Mouse (Mus musculus): Measurements from ENCODE around the gene 3425401B19Rik. TPM values are rescaled to one million over a fixed set of nuclear protein-coding genes. Genes with fewer than 3 reads are reported as not detected.

Gene 3425401B19Rik
- 0.10 TPM in 2 replicates for polyA plus RNA-seq (2015; fragmentation: Nextera tagmentation; extraction: Ambion mirVana)

GRCm38 (mm10) chr14:32685124-32685826, at the start of gene 3425401B19Rik:
Gene 3425401B19Rik, minus strand, starts transcription at chr14:32685293.
- no peak for ATAC-seq
- Histone ChIP-seq H3K36me3 (ENCODE audit: control insufficient read depth, insufficient read depth, low read length) (no peaks in the 10 kb centered on the region), H3K9me3 (ENCODE audit: control insufficient read depth, low read length) (no peaks in the 10 kb centered on the region), H3K9ac (ENCODE audit: low read depth, low read length) (no peak within 1 kb of the TSS), H3K27me3 (replicated peaks; ENCODE audit: control insufficient read depth, insufficient read depth, low read length) (no peaks in the 10 kb centered on the region), H3K4me3 (ENCODE audit: low read length) (no peak within 1 kb of the TSS), H3K4me1 (ENCODE audit: control insufficient read depth, insufficient read depth, low read length) (peaks cover 5% of the 10 kb centered on the region; the same call in 1 of the 2 replicates), H3K4me2 (ENCODE audit: low read depth, low read length) (peak within 1 kb of the TSS; percentile 13; the same call in 1 of the 2 replicates), H3K27ac (ENCODE audit: low read length) (no peak within 1 kb of the TSS)
- 44% methylated on average over 16 of the region's 16 CpGs for WGBS

GRCm38 (mm10) chr14:32732961-32733360, 47.9 kb upstream of the 3425401B19Rik start:
- no peak for ATAC-seq
- WGBS, result 31% methylated on average over 6 of the region's 6 CpGs
- Histone ChIP-seq H3K4me2 (ENCODE audit: low read depth, low read length) (no peak overlapping the region), H3K36me3 (ENCODE audit: control insufficient read depth, insufficient read depth, low read length) (no peaks in the 10 kb centered on the region), H3K9ac (ENCODE audit: low read depth, low read length) (no peak overlapping the region), H3K27me3 (replicated peaks; ENCODE audit: control insufficient read depth, insufficient read depth, low read length) (no peaks in the 10 kb centered on the region), H3K27ac (ENCODE audit: low read length) (no peak overlapping the region), H3K4me1 (ENCODE audit: control insufficient read depth, insufficient read depth, low read length) (no peaks in the 10 kb centered on the region), H3K9me3 (ENCODE audit: control insufficient read depth, low read length) (no peaks in the 10 kb centered on the region), H3K4me3 (ENCODE audit: low read length) (no peak overlapping the region)

DNA sequence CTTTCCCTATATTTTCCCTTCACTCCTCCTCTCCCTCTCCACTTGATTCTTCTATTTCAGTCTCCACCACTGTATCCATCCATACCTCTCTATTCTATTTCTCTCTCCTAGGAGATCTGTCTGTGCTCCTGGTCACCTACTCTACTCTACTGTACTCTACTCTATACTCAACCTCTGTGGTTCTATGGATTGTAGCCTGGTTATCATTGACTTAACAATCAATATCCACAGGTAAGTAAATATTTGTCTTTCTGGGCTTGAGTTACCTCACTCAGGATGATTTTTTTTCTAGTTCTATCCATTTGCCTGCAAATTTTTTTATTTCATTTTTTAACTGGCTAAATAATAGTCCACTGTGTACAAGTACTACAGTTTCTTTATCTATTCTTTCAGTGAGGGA, 41.8 kb upstream of the 3425401B19Rik start:
- H3K9ac ChIP-seq (ENCODE audit: low read depth, low read length), result no peak overlapping the region
- no peaks in the 10 kb centered on the region for H3K4me1 ChIP-seq (ENCODE audit: control insufficient read depth, insufficient read depth, low read length)
- no peak overlapping the region for H3K4me2 ChIP-seq (ENCODE audit: low read depth, low read length)
- no peak for ATAC-seq
- H3K27me3 ChIP-seq (replicated peaks; ENCODE audit: control insufficient read depth, insufficient read depth, low read length), result no peaks in the 10 kb centered on the region
- H3K9me3 ChIP-seq (ENCODE audit: control insufficient read depth, low read length), result no peaks in the 10 kb centered on the region
- H3K36me3 ChIP-seq (ENCODE audit: control insufficient read depth, insufficient read depth, low read length), result no peaks in the 10 kb centered on the region
- no peak overlapping the region for H3K27ac ChIP-seq (ENCODE audit: low read length)
- H3K4me3 ChIP-seq (ENCODE audit: low read length), result no peak overlapping the region

DNA sequence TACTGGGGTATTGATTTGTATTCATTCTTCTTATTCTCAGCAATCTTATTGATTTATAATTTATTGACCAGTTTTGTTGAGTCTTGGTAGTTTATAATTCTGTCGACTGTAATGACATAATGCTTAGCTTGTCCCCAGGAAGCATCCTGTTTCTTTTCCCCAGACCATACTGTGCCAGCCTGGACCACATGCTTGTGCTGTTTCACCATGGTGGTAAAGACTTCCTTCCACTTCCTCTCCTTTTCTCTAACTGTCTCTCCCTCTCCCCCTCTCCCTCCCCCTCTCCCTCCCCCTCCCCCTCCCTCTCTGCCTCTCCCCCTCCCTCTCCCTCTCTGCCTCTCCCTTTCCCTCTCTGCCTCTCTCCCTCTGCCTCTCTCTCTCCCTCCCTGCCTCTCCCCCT, 36.4 kb upstream of the 3425401B19Rik start:
- no peak overlapping the region for H3K4me2 ChIP-seq (ENCODE audit: low read depth, low read length)
- WGBS, result 40% methylated on average over 1 of the region's 1 CpGs
- ATAC-seq, result no peak

GRCm38 (mm10) chr14:32716763-32717439, 31.8 kb upstream of the 3425401B19Rik start:
- H3K4me2 ChIP-seq (ENCODE audit: low read depth, low read length), result no peak overlapping the region
- H3K27ac ChIP-seq (ENCODE audit: low read length), result no peak overlapping the region
- no peaks in the 10 kb centered on the region for H3K4me1 ChIP-seq (ENCODE audit: control insufficient read depth, insufficient read depth, low read length)
- H3K36me3 ChIP-seq (ENCODE audit: control insufficient read depth, insufficient read depth, low read length), result no peaks in the 10 kb centered on the region
- WGBS, result 80% methylated on average over 6 of the region's 6 CpGs
- no peak for ATAC-seq
- H3K27me3 ChIP-seq (replicated peaks; ENCODE audit: control insufficient read depth, insufficient read depth, low read length), result no peaks in the 10 kb centered on the region
- H3K9ac ChIP-seq (ENCODE audit: low read depth, low read length), result no peak overlapping the region
- no peak overlapping the region for H3K4me3 ChIP-seq (ENCODE audit: low read length)
- no peaks in the 10 kb centered on the region for H3K9me3 ChIP-seq (ENCODE audit: control insufficient read depth, low read length)

More for the DNA sequence above, 36.4 kb upstream of the 3425401B19Rik start:
- no peaks in the 10 kb centered on the region for H3K4me1 ChIP-seq (ENCODE audit: control insufficient read depth, insufficient read depth, low read length)
- H3K27ac ChIP-seq (ENCODE audit: low read length), result no peak overlapping the region
- no peak overlapping the region for H3K4me3 ChIP-seq (ENCODE audit: low read length)
- no peaks in the 10 kb centered on the region for H3K27me3 ChIP-seq (replicated peaks; ENCODE audit: control insufficient read depth, insufficient read depth, low read length)
- no peaks in the 10 kb centered on the region for H3K36me3 ChIP-seq (ENCODE audit: control insufficient read depth, insufficient read depth, low read length)
- H3K9ac ChIP-seq (ENCODE audit: low read depth, low read length), result no peak overlapping the region
- H3K9me3 ChIP-seq (ENCODE audit: control insufficient read depth, low read length), result no peaks in the 10 kb centered on the region

DNA sequence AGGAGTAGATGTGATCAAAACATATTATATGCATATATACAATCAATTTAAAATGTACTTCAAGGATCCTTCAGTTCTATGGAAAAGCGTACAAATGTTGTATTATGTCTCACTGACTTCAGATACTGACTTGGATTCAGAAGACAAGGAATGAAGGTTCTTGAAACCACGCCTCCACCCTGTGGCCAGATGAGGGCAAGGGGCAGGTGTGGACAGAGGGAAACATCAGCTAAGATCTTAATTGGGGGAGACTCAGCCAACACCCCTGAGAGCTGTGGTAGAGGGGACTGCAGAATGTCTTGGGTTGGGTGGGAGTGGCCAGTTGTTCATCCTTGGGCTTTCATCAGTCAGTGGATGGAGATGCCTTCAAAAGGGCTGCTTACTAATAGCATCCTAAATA, 30.4 kb upstream of the 3425401B19Rik start:
- H3K4me1 ChIP-seq (ENCODE audit: control insufficient read depth, insufficient read depth, low read length), result no peaks in the 10 kb centered on the region
- 89% methylated on average over 2 of the region's 2 CpGs for WGBS
- H3K9ac ChIP-seq (ENCODE audit: low read depth, low read length), result no peak overlapping the region
- H3K36me3 ChIP-seq (ENCODE audit: control insufficient read depth, insufficient read depth, low read length), result no peaks in the 10 kb centered on the region
- H3K27me3 ChIP-seq (replicated peaks; ENCODE audit: control insufficient read depth, insufficient read depth, low read length), result no peaks in the 10 kb centered on the region
- H3K9me3 ChIP-seq (ENCODE audit: control insufficient read depth, low read length), result no peaks in the 10 kb centered on the region
- H3K4me2 ChIP-seq (ENCODE audit: low read depth, low read length), result no peak overlapping the region
- no peak for ATAC-seq
- H3K27ac ChIP-seq (ENCODE audit: low read length), result no peak overlapping the region
- H3K4me3 ChIP-seq (ENCODE audit: low read length), result no peak overlapping the region

DNA sequence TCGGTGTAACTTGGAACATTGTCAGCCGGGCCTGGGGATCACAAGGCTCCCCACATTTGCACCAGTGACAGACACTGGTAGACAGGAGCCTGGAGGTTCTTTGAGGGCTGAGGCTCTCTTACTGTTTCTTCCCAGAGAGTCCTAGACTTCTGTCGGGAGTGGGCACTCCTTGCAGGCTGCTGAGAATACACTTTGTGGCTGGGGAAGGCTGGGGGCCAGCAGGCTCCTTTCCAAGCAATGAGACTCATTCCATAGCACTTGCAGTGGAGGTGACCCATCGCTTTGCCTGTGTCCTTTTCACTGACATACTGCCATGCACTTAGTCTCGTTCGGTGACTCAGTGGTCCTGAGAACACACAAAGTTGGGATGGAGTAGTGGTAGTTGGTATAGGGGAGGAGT, 30.0 kb upstream of the 3425401B19Rik start:
- Histone ChIP-seq H3K27me3 (replicated peaks; ENCODE audit: control insufficient read depth, insufficient read depth, low read length) (no peaks in the 10 kb centered on the region), H3K36me3 (ENCODE audit: control insufficient read depth, insufficient read depth, low read length) (no peaks in the 10 kb centered on the region), H3K27ac (ENCODE audit: low read length) (no peak overlapping the region), H3K4me1 (ENCODE audit: control insufficient read depth, insufficient read depth, low read length) (no peaks in the 10 kb centered on the region), H3K4me2 (ENCODE audit: low read depth, low read length) (no peak overlapping the region), H3K9ac (ENCODE audit: low read depth, low read length) (no peak overlapping the region), H3K9me3 (ENCODE audit: control insufficient read depth, low read length) (no peaks in the 10 kb centered on the region), H3K4me3 (ENCODE audit: low read length) (no peak overlapping the region)
- no peak for ATAC-seq
- 93% methylated on average over 6 of the region's 6 CpGs for WGBS

DNA sequence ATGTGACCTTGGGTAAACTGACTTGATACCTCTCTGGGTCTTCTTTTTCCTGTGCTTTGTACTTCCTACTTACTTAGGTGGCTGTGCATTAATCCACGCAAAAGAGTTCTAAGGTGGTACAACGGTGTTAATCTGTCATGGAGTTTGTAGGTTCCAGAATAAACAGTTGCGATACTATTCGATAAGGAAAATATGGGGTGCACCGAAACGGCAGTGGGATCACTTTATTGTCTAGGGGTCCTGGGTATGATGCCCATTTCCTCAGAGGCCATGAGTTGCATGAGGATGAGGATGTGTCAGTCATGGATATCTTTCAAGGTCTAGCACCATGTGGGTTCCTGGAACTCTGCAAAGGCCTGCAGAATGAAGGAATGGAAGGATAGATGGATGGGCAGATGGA, 24.8 kb upstream of the 3425401B19Rik start:
- Histone ChIP-seq H3K4me2 (ENCODE audit: low read depth, low read length) (no peak overlapping the region), H3K4me1 (ENCODE audit: control insufficient read depth, insufficient read depth, low read length) (no peaks in the 10 kb centered on the region), H3K9me3 (ENCODE audit: control insufficient read depth, low read length) (no peaks in the 10 kb centered on the region), H3K36me3 (ENCODE audit: control insufficient read depth, insufficient read depth, low read length) (no peaks in the 10 kb centered on the region), H3K27ac (ENCODE audit: low read length) (no peak overlapping the region), H3K27me3 (replicated peaks; ENCODE audit: control insufficient read depth, insufficient read depth, low read length) (no peaks in the 10 kb centered on the region), H3K9ac (ENCODE audit: low read depth, low read length) (no peak overlapping the region), H3K4me3 (ENCODE audit: low read length) (no peak overlapping the region)
- no peak for ATAC-seq
- 93% methylated on average over 6 of the region's 6 CpGs for WGBS

DNA sequence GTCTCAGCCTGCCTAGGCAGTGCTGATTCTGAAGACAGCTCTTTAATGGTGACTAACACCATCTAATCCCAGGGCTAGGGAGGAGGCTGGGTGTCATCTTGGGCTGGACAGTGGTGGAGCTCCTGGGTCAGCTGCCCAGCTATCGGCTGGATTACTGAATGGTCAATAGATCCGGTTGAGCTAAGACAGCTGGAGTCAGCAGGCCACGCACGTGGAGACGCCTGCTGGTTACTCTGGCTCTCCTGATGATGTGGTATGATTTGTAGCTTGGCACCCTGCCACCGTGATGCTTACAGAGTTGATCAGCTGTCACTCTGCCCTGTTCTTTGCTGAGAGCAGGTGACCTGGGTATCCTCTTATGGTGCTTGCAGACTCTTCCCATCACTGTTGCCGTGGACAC, 23.7 kb upstream of the 3425401B19Rik start:
- no peaks in the 10 kb centered on the region for H3K9me3 ChIP-seq (ENCODE audit: control insufficient read depth, low read length)
- H3K4me2 ChIP-seq (ENCODE audit: low read depth, low read length), result no peak overlapping the region
- H3K4me3 ChIP-seq (ENCODE audit: low read length), result no peak overlapping the region
- H3K27me3 ChIP-seq (replicated peaks; ENCODE audit: control insufficient read depth, insufficient read depth, low read length), result no peaks in the 10 kb centered on the region
- no peaks in the 10 kb centered on the region for H3K36me3 ChIP-seq (ENCODE audit: control insufficient read depth, insufficient read depth, low read length)
- 50% methylated on average over 7 of the region's 7 CpGs for WGBS
- ATAC-seq, result no peak
- no peak overlapping the region for H3K27ac ChIP-seq (ENCODE audit: low read length)
- no peak overlapping the region for H3K9ac ChIP-seq (ENCODE audit: low read depth, low read length)
- H3K4me1 ChIP-seq (ENCODE audit: control insufficient read depth, insufficient read depth, low read length), result no peaks in the 10 kb centered on the region

Measured in intestine, embryonic 16.5 days (tissue).